Mouse (Mus musculus) neural tube, embryonic 11.5 days (tissue): ENCODE results near the gene Cd63. TPM values are rescaled to one million over a fixed set of nuclear protein-coding genes. Genes with fewer than 3 reads are reported as not detected.

Source experiments
- polyA plus RNA-seq: library from polyadenylated mRNA; unstranded; fragments of >200 nt; fragmentation: Nextera tagmentation; extraction: Ambion mirVana; gene quantifications from 2 replicates; pipeline ENCODE4 v1.2.1, GENCODE M21; 2014

Gene Cd63
- polyA plus RNA-seq, 1 experiment from 2014 or later, result 192 TPM

Other genes with a start within 250 kb of the Cd63 start
- gene Suox, start 226.9 kb upstream of the Cd63 start, polyA plus RNA-seq, result 15.6 and 17.2 TPM in 2 replicates
- 82.2 and 82.9 TPM in 2 replicates for gene Rab5b, start 204.7 kb upstream of the Cd63 start, polyA plus RNA-seq
- gene Pmel, start 196.8 kb upstream of the Cd63 start, polyA plus RNA-seq, result 4.0 and 4.6 TPM in 2 replicates
- 93.9 and 99.5 TPM in 2 replicates for gene Cdk2, start 196.0 kb upstream of the Cd63 start, polyA plus RNA-seq
- 5.8 and 6.2 TPM in 2 replicates for gene Dgka, start 156.1 kb upstream of the Cd63 start, polyA plus RNA-seq
- gene Pym1, start 153.1 kb upstream of the Cd63 start, polyA plus RNA-seq, result 47.8 and 50.2 TPM in 2 replicates
- gene Mmp19, start 110.1 kb upstream of the Cd63 start, polyA plus RNA-seq, result 0.32 and 0.41 TPM in 2 replicates
- gene Dnajc14, start 96.9 kb upstream of the Cd63 start, polyA plus RNA-seq, result 39.3 and 42.8 TPM in 2 replicates
- gene Tmem198b, start 96.6 kb upstream of the Cd63 start, polyA plus RNA-seq, result 16.7 and 16.9 TPM in 2 replicates
- 233 and 234 TPM in 2 replicates for gene Sarnp, start 83.7 kb upstream of the Cd63 start, polyA plus RNA-seq
- 59.2 and 64.6 TPM in 2 replicates for gene Ormdl2, start 79.3 kb upstream of the Cd63 start, polyA plus RNA-seq
- gene Gdf11, start 9.3 kb upstream of the Cd63 start, polyA plus RNA-seq, result 16.4 and 17.7 TPM in 2 replicates
- 10.7 and 11.2 TPM in 2 replicates for gene Rdh5, start 21.9 kb downstream of the Cd63 start, polyA plus RNA-seq
- gene Bloc1s1, start 23.0 kb downstream of the Cd63 start, polyA plus RNA-seq, result 215 and 227 TPM in 2 replicates
- gene Itga7, start 32.8 kb downstream of the Cd63 start, polyA plus RNA-seq, result 4.2 and 4.5 TPM in 2 replicates
- not detected in 2 replicates for gene Mettl7b, start 60.0 kb downstream of the Cd63 start, polyA plus RNA-seq
- not detected in 2 replicates for gene Olfr9, start 88.4 kb downstream of the Cd63 start, polyA plus RNA-seq
- not detected in 2 replicates for gene Olfr763, start 109.8 kb downstream of the Cd63 start, polyA plus RNA-seq
- not detected in 2 replicates for gene Olfr764-ps1, start 138.9 kb downstream of the Cd63 start, polyA plus RNA-seq
- not detected in 2 replicates for gene Olfr765, start 149.0 kb downstream of the Cd63 start, polyA plus RNA-seq
- not detected in 2 replicates for gene Olfr766-ps1, start 168.0 kb downstream of the Cd63 start, polyA plus RNA-seq
- not detected in 2 replicates for gene Olfr767, start 181.9 kb downstream of the Cd63 start, polyA plus RNA-seq
- not detected in 2 replicates for gene Olfr768, start 198.4 kb downstream of the Cd63 start, polyA plus RNA-seq
- gene Olfr769, start 216.9 kb downstream of the Cd63 start, polyA plus RNA-seq, result not detected in 2 replicates
- gene Olfr770, start 238.0 kb downstream of the Cd63 start, polyA plus RNA-seq, result not detected in 2 replicates